Mouse (Mus musculus) bone marrow macrophage, adult 2 months (primary cell): Measurements from ENCODE around the gene Morn5. TPM values are rescaled to one million over a fixed set of nuclear protein-coding genes. Genes with fewer than 3 reads are reported as not detected.

Source experiments
- H3K27ac ChIP-seq: 2 replicates; pipeline ENCODE4 v1.5.1; 2012; ENCODE audit warnings: low read depth, low read length; ENCODE audit not compliant: insufficient read depth
- H3K4me1 ChIP-seq: 2 replicates; pipeline ENCODE4 v1.6.1; 2012; ENCODE audit warnings: low read length; ENCODE audit not compliant: control insufficient read depth, insufficient read depth
- H3K4me3 ChIP-seq: 2 replicates; pipeline ENCODE4 v1.5.1; 2012; ENCODE audit warnings: mild to moderate bottlenecking, low read length, moderate library complexity; ENCODE audit not compliant: insufficient read depth
- CTCF ChIP-seq: IDR thresholded peaks from 2 replicates; pipeline ENCODE4 v1.5.1; 2012; ENCODE audit warnings: low read depth, mild to moderate bottlenecking, low read length, moderate library complexity
- POLR2A ChIP-seq: IDR thresholded peaks from 2 replicates; pipeline ENCODE4 v1.6.1; 2012; ENCODE audit warnings: mild to moderate bottlenecking, low read depth, low read length, borderline replicate concordance
- polyA plus RNA-seq: library from polyadenylated mRNA; stranded (reverse); fragments of >200 nt; gene quantifications from 2 replicates; pipeline ENCODE4 v1.2.4, GENCODE M21; 2012; ENCODE audit not compliant: missing spikeins, insufficient read depth, insufficient read length

The Morn5 gene
- polyA plus RNA-seq, 1 experiment = not detected

- H3K4me3 ChIP-seq = no peak overlapping the region
- H3K27ac ChIP-seq = no peak overlapping the region
- no peak for TF ChIP-seq POLR2A
- TF ChIP-seq CTCF = no peak
- H3K4me1 ChIP-seq = no peaks in the 10 kb centered on the region
Measured at GRCm38 (mm10) chr2:36102559-36102946, 53.3 kb downstream of the Morn5 start.

DNA sequence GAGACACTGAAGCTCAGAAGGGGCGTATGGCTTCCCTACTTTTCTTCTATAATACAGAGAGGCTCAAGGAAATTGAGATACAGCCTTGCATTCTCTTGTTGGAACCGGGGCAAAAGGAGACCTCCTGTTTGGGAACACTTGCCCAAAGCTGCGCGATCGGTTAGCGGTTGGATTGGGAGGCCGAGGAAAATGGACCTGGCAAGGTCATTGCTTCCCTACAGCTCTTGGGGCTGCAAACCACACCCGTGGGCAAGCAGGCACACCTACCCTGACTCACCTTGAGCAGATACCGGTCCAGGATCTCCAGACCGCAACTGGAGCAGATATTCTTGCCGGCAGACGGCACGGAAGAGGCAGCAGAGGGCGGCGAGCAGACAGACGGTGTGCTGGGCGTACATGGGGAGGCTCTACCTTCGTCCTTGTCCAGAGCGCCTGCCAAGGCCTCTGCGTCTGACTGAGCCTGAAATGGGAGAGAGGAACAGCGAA lies 53.9 kb downstream of the Morn5 start:
- TF ChIP-seq CTCF (no peak), POLR2A (no peak)
- H3K4me3 ChIP-seq = no peak overlapping the region
- H3K27ac ChIP-seq = no peak overlapping the region
- H3K4me1 ChIP-seq = no peaks in the 10 kb centered on the region

DNA sequence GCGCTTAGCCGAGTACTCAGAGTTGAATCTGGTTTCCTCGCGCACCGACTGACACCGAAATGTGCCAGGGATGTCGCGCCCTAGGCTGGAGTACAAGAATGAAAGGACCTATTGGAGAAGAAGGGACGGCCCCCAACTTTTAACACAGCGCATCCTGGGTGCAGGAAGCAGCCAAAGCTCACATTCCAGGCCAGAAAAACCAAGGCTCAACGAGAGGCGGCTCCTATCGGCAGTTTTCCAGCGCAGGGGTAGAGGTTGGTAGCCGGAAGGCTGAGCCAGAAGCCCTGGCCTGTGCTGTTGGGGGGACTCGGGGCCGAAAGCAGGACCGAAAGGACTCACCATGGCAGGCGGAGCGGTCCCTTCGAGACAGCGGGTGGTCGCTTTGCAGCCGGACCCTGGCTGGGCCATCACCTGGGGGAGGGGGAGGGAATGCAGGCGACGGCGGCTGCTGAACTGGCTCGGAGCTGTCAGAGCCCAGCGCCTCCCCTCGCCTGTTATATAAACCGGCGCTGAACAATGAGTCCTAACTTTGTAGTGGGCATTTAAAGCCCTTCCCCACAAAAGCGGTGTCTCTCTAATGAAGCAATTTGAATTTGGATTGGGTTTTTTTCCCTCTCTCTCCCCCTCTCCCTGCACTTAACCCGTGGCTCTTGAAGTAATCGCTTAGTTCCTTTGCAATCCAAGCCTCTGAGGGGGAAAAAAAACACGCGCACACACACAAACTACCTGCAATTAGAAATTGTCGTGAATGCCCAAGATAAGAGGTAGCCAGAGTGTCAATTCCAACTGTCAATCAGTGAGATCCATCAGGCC lies 54.5 kb downstream of the Morn5 start:
- Histone ChIP-seq H3K27ac (no peak overlapping the region), H3K4me3 (no peak overlapping the region), H3K4me1 (no peaks in the 10 kb centered on the region)
- TF ChIP-seq CTCF (no peak), POLR2A (no peak)

GRCm38 (mm10) chr2:36104436-36104955 lies 55.2 kb downstream of the Morn5 start:
- Histone ChIP-seq H3K4me3 (no peak overlapping the region), H3K27ac (no peak overlapping the region), H3K4me1 (no peaks in the 10 kb centered on the region)
- TF ChIP-seq CTCF = no peak
- no peak for TF ChIP-seq POLR2A

- peak within 1 kb of the TSS; percentile 32 for H3K4me3 ChIP-seq
- no peak for TF ChIP-seq CTCF
- TF ChIP-seq POLR2A = no peak
Measured at GRCm38 (mm10) chr2:36104956-36105741, 55.9 kb downstream of the Morn5 start, which contains the start of gene Lhx6. Lhx6 (minus strand) TSS chr2:36105408.

DNA sequence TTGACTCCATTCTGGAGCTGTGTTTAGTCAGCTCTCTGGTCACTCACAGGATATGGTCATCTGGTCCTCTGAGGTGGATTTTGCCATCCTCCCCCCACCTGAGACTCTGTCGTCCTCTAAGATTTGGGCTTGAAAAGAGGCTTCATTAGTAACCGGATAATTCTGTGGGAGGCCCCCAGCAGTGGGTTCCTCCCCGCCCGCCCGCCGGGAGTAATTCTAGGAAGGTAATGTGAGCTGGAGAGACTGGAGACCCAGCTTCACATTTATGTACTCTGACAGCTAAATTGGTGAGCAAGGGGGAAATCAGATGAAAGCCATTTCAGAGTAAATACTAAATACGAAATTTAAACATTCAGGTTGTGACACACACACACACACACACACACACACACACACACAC lies 59.4 kb downstream of the Morn5 start:
- H3K4me3 ChIP-seq = no peak overlapping the region
- H3K27ac ChIP-seq = no peak overlapping the region
- no peaks in the 10 kb centered on the region for H3K4me1 ChIP-seq
- TF ChIP-seq CTCF (no peak), POLR2A (no peak)

More at GRCm38 (mm10) chr2:36104956-36105741, 55.9 kb downstream of the Morn5 start, which contains the start of gene Lhx6:
- no peaks in the 10 kb centered on the region for H3K4me1 ChIP-seq
- no peak within 1 kb of the TSS for H3K27ac ChIP-seq

- no peak overlapping the region for H3K27ac ChIP-seq
- no peak for TF ChIP-seq CTCF
- no peak for TF ChIP-seq POLR2A
- H3K4me1 ChIP-seq = no peaks in the 10 kb centered on the region
- H3K4me3 ChIP-seq = no peak overlapping the region
Measured at GRCm38 (mm10) chr2:36112632-36113031, 63.4 kb downstream of the Morn5 start.

DNA sequence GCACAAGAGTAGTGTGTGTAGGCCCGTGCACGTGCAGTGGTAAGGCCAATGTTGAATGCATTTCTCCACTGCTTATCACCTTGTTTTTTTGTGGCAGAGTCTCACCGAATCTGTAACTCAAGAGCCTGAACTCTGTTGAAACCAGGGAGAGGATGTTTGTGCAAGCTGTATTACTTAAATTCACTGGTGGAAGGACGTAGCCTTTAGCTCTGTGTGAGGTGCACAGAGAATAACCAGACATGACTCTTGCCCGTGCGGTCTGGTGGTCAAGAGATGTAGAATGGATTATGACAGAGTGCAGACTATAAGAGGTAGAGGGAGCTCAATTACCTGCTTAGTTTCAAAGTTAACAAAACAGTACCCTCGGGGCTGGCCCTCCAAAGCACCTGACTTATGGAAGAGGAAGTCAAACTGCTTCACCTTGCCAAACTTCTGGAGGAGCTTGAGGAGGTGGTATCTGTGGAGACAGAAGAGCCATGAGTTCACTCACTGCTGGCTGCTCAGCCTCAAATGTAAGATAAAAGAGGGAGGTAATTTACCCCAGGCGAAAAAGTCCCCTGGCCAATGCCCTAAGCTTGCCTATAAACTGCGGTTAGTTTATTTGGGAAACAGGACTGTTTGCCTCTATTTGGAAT lies 77.7 kb downstream of the Morn5 start:
- Histone ChIP-seq H3K4me1 (no peaks in the 10 kb centered on the region), H3K27ac (no peak overlapping the region), H3K4me3 (no peak overlapping the region)
- TF ChIP-seq POLR2A = no peak
- TF ChIP-seq CTCF = no peak

DNA sequence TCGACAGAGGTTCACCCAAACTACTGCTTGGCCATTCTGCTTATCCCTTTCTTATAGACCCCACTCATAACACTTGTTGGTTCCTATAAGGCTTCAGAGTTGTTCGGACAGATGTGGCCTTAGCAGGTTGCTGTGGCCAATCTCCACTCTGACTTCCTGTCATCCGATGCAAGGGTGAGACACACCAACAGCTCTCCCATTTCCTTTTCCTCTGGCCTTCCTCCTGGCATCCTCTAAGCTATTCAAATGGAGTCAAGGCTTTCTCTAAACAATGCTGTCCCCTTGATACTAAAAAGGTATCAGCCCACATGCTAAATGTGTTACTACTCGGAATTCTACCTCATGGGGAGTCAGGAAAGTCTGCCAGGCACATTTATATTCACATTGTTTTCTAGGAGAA lies 78.7 kb downstream of the Morn5 start:
- TF ChIP-seq CTCF (no peak), POLR2A (no peak)
- H3K27ac ChIP-seq = no peak overlapping the region
- no peak overlapping the region for H3K4me3 ChIP-seq
- no peaks in the 10 kb centered on the region for H3K4me1 ChIP-seq

DNA sequence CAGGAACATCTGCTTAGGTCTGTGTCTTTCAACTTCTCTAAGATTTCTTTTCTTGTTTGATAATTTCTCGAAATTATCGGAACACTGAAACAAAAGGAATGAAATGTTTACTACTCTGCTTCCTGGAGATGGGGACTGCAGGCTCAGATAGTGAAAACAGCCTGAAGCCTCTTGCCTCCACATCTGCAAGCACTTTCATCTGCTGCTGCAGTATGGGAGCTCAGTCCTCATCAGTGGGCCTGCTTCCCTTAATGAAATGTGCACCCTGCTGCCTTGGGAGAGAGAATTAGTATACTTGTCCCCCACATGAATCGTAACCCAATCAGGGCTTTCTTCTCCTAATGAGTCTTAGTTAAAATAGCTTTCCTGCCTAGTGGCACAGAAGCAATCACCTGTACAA lies 79.8 kb downstream of the Morn5 start:
- TF ChIP-seq POLR2A = no peak
- no peak for TF ChIP-seq CTCF
- Histone ChIP-seq H3K27ac (no peak overlapping the region), H3K4me1 (no peaks in the 10 kb centered on the region), H3K4me3 (no peak overlapping the region)

Other genes starting within 250 kb of the Morn5 start
- not detected in 2 replicates for gene Ttll11, start 69.5 kb upstream of the Morn5 start, polyA plus RNA-seq
- 86.4 and 92.4 TPM in 2 replicates for gene Ndufa8, start 52 bp upstream of the Morn5 start, polyA plus RNA-seq
- not detected in 2 replicates for gene Lhx6, start 56.0 kb downstream of the Morn5 start, polyA plus RNA-seq
- gene Mrrf, start 86.9 kb downstream of the Morn5 start, polyA plus RNA-seq = 8.1 and 10.6 TPM in 2 replicates
- gene Rbm18, start 87.3 kb downstream of the Morn5 start, polyA plus RNA-seq = 18.6 and 20.7 TPM in 2 replicates
- 17.1 and 21.6 TPM in 2 replicates for gene Ptgs1, start 181.0 kb downstream of the Morn5 start, polyA plus RNA-seq